Mouse (Mus musculus) spleen, adult 2 months (tissue): ENCODE measurements around the gene Grm4.

Source experiments
- CTCF ChIP-seq: fragments of 200-500 bp; IDR thresholded peaks from 2 replicates; pipeline ENCODE4 v1.5.1; 2011; ENCODE audit warnings: mild to moderate bottlenecking, inconsistent platforms; ENCODE audit not compliant: insufficient read depth, insufficient read length, insufficient replicate concordance; ENCODE audit errors: extremely low read depth
- POLR2A ChIP-seq: fragments of 200-500 bp; IDR thresholded peaks from 2 replicates; pipeline ENCODE4 v1.6.1; 2011; ENCODE audit warnings: low read depth, low read length, inconsistent platforms

DNA sequence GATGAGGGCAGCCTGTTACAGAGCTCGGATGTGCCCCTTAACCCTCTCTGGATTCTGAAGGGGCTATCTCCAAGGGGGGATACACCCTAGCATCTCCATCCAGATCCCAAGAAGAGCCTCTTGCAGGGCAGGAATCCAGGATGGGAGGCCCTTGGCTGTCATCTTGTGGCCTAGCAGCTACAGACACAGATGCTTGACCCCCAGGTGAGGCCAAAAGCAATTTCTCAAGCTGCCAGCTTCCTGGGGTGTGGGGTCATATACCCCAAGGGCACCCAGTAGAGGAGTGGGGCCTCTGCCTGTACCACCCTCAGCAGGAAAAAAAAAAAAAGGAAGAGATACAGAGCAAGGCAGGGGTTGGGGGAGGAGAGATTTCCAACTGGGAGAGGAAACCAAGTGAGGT, 87.1 kb downstream of the Grm4 start:
- TF ChIP-seq POLR2A (no peak), CTCF (no peak)
